Mouse (Mus musculus) forebrain, embryonic 15.5 days (tissue): ENCODE data around the gene Mier1. TPM values are rescaled to one million over a fixed set of nuclear protein-coding genes. Genes with fewer than 3 reads are reported as not detected.
"Not testable (repeated sequence)": the region's sequence is repeated elsewhere in the genome, so short reads cannot be mapped to it uniquely, and the experiment has no call there.

ENCODE experiments used
- ATAC-seq: fragments of 200-750 bp; cut with Nextera tagmentation; replicated peaks from 2 replicates; pipeline ENCODE4 v1.8.0; 2017; ENCODE audit warnings: mild to moderate bottlenecking, moderate TSS enrichment, moderate library complexity
- H3K27ac ChIP-seq: fragments of 300-500 bp; sonication (generic); replicated peaks from 2 replicates; pipeline ENCODE4 v1.5.1; 2015; ENCODE audit warnings: mild to moderate bottlenecking, inconsistent platforms
- H3K27me3 ChIP-seq: fragments of 300-500 bp; sonication (generic); 2 replicates; pipeline ENCODE4 v1.6.1; 2015; ENCODE audit warnings: inconsistent platforms
- H3K36me3 ChIP-seq: fragments of 300-500 bp; sonication (generic); 2 replicates; pipeline ENCODE4 v1.6.1; 2015; ENCODE audit warnings: mild to moderate bottlenecking, inconsistent platforms
- H3K4me1 ChIP-seq: fragments of 300-500 bp; sonication (generic); 2 replicates; pipeline ENCODE4 v1.6.1; 2015; ENCODE audit warnings: inconsistent platforms
- H3K4me2 ChIP-seq: fragments of 300-500 bp; sonication (generic); replicated peaks from 2 replicates; pipeline ENCODE4 v1.6.1; 2015; ENCODE audit warnings: mild to moderate bottlenecking, inconsistent platforms
- H3K4me3 ChIP-seq: fragments of 300-500 bp; sonication (generic); 2 replicates; pipeline ENCODE4 v1.5.1; 2015; ENCODE audit warnings: mild to moderate bottlenecking, inconsistent platforms
- H3K9ac ChIP-seq: fragments of 300-500 bp; sonication (generic); replicated peaks from 2 replicates; pipeline ENCODE4 v1.6.1; 2015; ENCODE audit warnings: mild to moderate bottlenecking, inconsistent platforms
- H3K9me3 ChIP-seq: fragments of 300-500 bp; sonication (generic); 2 replicates; pipeline ENCODE4 v1.6.1; 2016; ENCODE audit warnings: inconsistent platforms
- WGBS: fragments of 180-500 bp; shearing (Covaris S2); methylation state at CpG from one replicate; pipeline ENCODE4 v1.1.7; 2015; ENCODE audit warnings: mixed read lengths; 5-methylcytosine and 5-hydroxymethylcytosine counted together
- polyA plus RNA-seq: library from polyadenylated mRNA; unstranded; fragments of >200 nt; fragmentation: Nextera tagmentation; extraction: Ambion mirVana; gene quantifications from 2 replicates; pipeline ENCODE4 v1.2.1, GENCODE M21; 2015

Gene Mier1
- polyA plus RNA-seq, 1 experiment from 2014 or later = 38.0 TPM

DNA sequence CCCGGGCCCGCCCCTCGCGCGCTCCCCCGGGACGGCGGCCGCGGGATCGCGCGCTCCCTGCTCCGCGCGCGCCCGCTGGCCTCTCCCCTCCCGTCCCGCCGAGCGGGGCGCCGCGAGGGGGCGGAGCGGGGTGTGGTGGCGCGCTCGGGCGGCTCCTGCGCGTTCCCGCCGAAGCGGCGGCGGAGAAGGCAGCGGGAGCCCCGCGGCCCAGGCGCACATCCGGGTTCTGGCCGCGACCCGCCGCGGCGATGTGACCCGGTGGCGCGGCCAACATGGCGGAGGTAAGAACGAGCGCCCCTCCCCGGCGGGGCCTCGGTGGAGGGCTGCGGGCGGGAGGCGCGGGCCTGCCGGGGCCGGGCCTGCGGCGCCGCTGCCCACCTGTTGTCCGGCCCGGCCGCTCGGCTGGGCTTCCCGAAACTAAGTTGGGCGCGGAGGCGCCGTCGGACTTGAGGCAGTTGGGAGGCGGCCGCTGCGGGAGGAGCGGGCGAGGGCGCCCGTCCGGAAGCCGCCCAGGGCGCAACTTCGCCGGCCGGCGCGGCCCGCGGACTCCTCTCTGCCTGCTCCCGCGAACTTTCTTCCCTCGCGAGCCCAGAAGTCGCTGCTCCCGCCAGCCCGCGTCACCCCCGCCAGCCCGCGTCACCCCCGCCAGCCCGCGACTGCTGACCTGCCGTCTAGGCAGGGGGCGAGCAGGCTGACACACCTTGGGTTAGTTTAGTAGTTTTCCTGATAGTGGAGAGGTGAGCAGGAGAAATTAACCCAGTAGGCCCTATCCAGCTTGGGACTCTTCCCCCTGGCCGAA, 5.2 kb downstream of the Mier1 start:
- peak overlapping the region; percentile 77 for H3K9ac ChIP-seq
- H3K4me1 ChIP-seq = peaks cover 40% of the 10 kb centered on the region
- no peaks in the 10 kb centered on the region for H3K27me3 ChIP-seq
- H3K36me3 ChIP-seq = peaks cover 6% of the 10 kb centered on the region; the same call in 1 of the 2 replicates
- peak; percentile 49 for ATAC-seq
- WGBS = under 1% methylated on average over 88 of the region's 111 CpGs
- peak overlapping the region; percentile 76 for H3K27ac ChIP-seq
- H3K9me3 ChIP-seq = no peaks in the 10 kb centered on the region
- peak overlapping the region; percentile 78 for H3K4me3 ChIP-seq
- peak overlapping the region; percentile 91 for H3K4me2 ChIP-seq

GRCm38 (mm10) chr4:103120028-103120384, 5.8 kb downstream of the Mier1 start:
- ATAC-seq = no peak
- Histone ChIP-seq H3K36me3 (peaks cover 6% of the 10 kb centered on the region; the same call in 1 of the 2 replicates), H3K9ac (peak overlapping the region; percentile 77), H3K4me2 (peak overlapping the region; percentile 91), H3K4me1 (peaks cover 39% of the 10 kb centered on the region), H3K4me3 (peak overlapping the region; percentile 78), H3K27ac (no peak overlapping the region; the same call in 1 of the 2 replicates), H3K9me3 (no peaks in the 10 kb centered on the region), H3K27me3 (no peaks in the 10 kb centered on the region)
- 12% methylated on average over 4 of the region's 4 CpGs for WGBS

DNA sequence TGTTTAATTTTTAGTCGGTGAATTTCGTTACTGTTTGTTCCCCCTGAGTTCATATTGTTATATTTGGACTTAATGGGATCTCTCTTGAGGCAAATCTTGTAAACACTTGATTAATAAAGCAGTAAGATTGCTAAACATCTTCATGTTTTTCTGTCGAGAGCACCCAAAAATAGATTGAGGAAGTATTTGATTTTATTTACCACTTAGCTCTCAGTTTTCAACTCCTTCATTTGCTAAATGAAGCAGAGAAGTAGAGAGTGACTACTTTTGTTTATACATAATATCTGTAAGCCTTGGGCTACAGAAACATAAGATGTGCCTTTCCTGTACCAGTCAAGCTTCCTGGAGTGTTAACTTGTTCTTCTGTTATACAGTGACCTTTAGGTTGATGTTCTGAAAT, 6.2 kb downstream of the Mier1 start:
- 34% methylated on average over 3 of the region's 3 CpGs for WGBS
- Histone ChIP-seq H3K9ac (no peak overlapping the region), H3K27me3 (no peaks in the 10 kb centered on the region), H3K4me2 (peak overlapping the region; percentile 91), H3K36me3 (peaks cover 6% of the 10 kb centered on the region; the same call in 1 of the 2 replicates), H3K27ac (no peak overlapping the region), H3K4me1 (peaks cover 35% of the 10 kb centered on the region), H3K9me3 (no peaks in the 10 kb centered on the region), H3K4me3 (peak overlapping the region; percentile 78)
- ATAC-seq = no peak

DNA sequence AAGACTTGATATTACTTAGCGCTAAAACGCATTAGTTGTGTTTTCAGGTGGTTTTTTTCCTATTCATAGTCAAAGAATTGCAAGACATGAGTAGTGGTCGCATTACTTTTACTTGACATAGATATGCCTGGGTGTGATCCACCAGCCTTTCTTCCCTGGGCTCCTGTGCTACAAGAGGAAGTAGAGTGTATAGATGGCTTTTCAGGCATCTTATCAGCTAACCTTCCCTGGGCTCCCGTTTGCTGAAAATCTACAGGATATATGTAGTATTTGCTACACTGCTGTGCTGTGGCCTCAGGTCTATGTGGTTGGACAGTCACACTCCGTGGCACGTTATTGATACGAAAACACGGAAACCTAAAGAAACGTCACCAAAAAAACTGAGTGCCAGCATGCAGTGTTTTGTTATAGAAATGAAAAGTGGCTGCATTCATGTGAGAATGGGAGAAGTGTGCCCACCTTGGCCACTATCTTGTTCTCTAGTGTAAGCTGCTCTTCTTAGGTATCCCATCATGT, 6.7 kb downstream of the Mier1 start:
- ATAC-seq = no peak
- no peak overlapping the region for H3K27ac ChIP-seq
- H3K4me3 ChIP-seq = 0 out of 2 replicates have a peak overlapping the region, but pooled peaks have one; percentile 78
- no peak overlapping the region for H3K4me2 ChIP-seq
- no peaks in the 10 kb centered on the region for H3K27me3 ChIP-seq
- no peak overlapping the region for H3K9ac ChIP-seq
- peaks cover 6% of the 10 kb centered on the region; the same call in 1 of the 2 replicates for H3K36me3 ChIP-seq
- peaks cover 30% of the 10 kb centered on the region for H3K4me1 ChIP-seq
- H3K9me3 ChIP-seq = no peaks in the 10 kb centered on the region
- WGBS = 87% methylated on average over 9 of the region's 9 CpGs

GRCm38 (mm10) chr4:103123086-103123485, 8.9 kb downstream of the Mier1 start:
- H3K4me1 ChIP-seq = peaks cover 25% of the 10 kb centered on the region
- WGBS = 76% methylated on average over 2 of the region's 2 CpGs
- no peak overlapping the region for H3K27ac ChIP-seq
- H3K27me3 ChIP-seq = no peaks in the 10 kb centered on the region
- H3K4me3 ChIP-seq = no peak overlapping the region
- H3K36me3 ChIP-seq = no peaks in the 10 kb centered on the region
- ATAC-seq = no peak
- H3K4me2 ChIP-seq = no peak overlapping the region
- no peaks in the 10 kb centered on the region for H3K9me3 ChIP-seq
- H3K9ac ChIP-seq = no peak overlapping the region

DNA sequence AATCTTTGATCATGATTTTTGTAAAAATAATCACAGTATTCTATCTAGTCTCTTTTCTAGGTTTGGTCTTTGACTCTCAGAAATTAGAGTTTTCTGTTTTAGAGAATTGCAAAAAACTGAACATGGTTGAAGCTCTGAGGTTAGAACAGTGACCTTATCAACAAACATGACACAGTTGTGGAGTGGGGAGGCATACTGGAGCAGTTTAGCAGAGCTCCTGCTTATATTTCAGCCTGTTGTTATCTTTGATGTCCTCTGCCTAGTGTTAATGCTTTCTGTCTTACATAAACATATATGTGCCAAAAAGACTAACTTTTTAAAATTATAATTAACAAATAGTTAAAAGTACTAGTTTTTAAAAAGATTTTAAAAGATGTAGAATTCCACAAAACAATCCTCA, 9.4 kb downstream of the Mier1 start:
- H3K36me3 ChIP-seq = no peaks in the 10 kb centered on the region
- H3K27ac ChIP-seq = no peak overlapping the region
- H3K4me3 ChIP-seq = no peak overlapping the region
- H3K4me2 ChIP-seq = no peak overlapping the region
- peaks cover 24% of the 10 kb centered on the region for H3K4me1 ChIP-seq
- no peak overlapping the region for H3K9ac ChIP-seq
- ATAC-seq = no peak
- no peaks in the 10 kb centered on the region for H3K9me3 ChIP-seq
- H3K27me3 ChIP-seq = no peaks in the 10 kb centered on the region

DNA sequence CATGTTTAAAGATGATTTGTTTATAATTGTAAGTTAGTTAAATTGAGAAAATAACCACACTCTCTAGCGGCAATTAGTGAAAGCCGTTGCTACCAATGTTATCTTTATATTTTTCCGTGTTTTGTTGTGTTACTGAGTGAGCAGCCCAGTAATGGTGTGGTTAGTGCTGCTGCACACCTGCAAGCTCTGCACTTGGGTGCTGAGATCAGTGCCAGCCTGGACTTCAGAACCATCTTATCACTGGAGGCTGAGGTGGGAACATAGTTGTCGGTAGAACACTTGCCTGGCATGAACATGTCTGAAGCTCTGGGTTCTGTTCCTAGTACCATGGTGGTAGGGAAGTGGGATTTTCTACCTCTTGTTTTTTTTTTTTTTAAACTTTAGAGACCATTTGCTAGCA, 12.3 kb downstream of the Mier1 start:
- no peak overlapping the region for H3K4me3 ChIP-seq
- H3K36me3 ChIP-seq = peaks cover 6% of the 10 kb centered on the region
- WGBS = 92% methylated on average over 4 of the region's 4 CpGs
- H3K27ac ChIP-seq = no peak overlapping the region
- 0 out of 2 replicates have a peak, but pooled peaks cover 3% of the 10 kb centered on the region for H3K4me1 ChIP-seq
- no peaks in the 10 kb centered on the region for H3K27me3 ChIP-seq
- no peak for ATAC-seq
- H3K4me2 ChIP-seq = no peak overlapping the region
- H3K9ac ChIP-seq = no peak overlapping the region
- no peaks in the 10 kb centered on the region for H3K9me3 ChIP-seq

GRCm38 (mm10) chr4:103136946-103137345, 22.8 kb downstream of the Mier1 start:
- 90% methylated on average over 1 of the region's 1 CpGs for WGBS
- Histone ChIP-seq H3K4me3 (no peak overlapping the region), H3K36me3 (peaks cover 25% of the 10 kb centered on the region), H3K4me2 (no peak overlapping the region), H3K4me1 (no peaks in the 10 kb centered on the region), H3K9ac (no peak overlapping the region), H3K27me3 (no peaks in the 10 kb centered on the region), H3K27ac (no peak overlapping the region), H3K9me3 (no peaks in the 10 kb centered on the region)
- ATAC-seq = no peak

DNA sequence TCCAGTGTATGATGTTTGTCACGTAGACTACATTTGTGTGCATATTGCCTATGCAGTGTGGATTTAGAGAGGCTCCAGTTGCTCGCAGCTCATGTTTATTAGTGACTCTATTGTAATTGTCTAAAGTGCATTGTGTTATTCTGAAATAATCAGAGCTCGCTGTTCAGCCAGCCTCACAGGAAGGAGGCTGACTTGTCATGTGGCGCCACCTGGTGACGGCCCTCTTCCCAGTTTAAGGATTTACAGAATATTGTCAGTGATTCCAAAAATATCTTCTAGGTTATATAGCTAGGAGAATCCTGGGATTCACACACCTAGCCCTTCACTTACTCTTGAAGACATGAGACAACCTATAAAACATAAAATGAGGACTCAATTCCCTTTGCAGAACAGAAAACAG, 32.1 kb downstream of the Mier1 start:
- WGBS = 30% methylated on average over 5 of the region's 5 CpGs
- Histone ChIP-seq H3K4me1 (no peaks in the 10 kb centered on the region), H3K9ac (no peak overlapping the region), H3K36me3 (peaks cover 49% of the 10 kb centered on the region), H3K27me3 (no peaks in the 10 kb centered on the region), H3K27ac (no peak overlapping the region), H3K4me3 (no peak overlapping the region), H3K4me2 (no peak overlapping the region), H3K9me3 (no peaks in the 10 kb centered on the region)
- ATAC-seq = 0 out of 2 replicates have a peak, but pooled peaks have one; percentile 13

GRCm38 (mm10) chr4:103151946-103152345, 37.8 kb downstream of the Mier1 start:
- Histone ChIP-seq H3K4me3 (no peak overlapping the region), H3K4me2 (no peak overlapping the region), H3K9me3 (no peaks in the 10 kb centered on the region), H3K4me1 (no peaks in the 10 kb centered on the region), H3K27ac (no peak overlapping the region), H3K36me3 (peaks cover 48% of the 10 kb centered on the region), H3K27me3 (no peaks in the 10 kb centered on the region), H3K9ac (no peak overlapping the region)
- ATAC-seq = no peak
- WGBS = 90% methylated on average over 5 of the region's 5 CpGs

GRCm38 (mm10) chr4:103158781-103159180, 44.6 kb downstream of the Mier1 start:
- no peaks in the 10 kb centered on the region for H3K27me3 ChIP-seq
- no peak for ATAC-seq
- no peak overlapping the region for H3K27ac ChIP-seq
- peaks cover 49% of the 10 kb centered on the region for H3K36me3 ChIP-seq
- no peak overlapping the region for H3K9ac ChIP-seq
- H3K4me3 ChIP-seq = no peak overlapping the region
- H3K4me1 ChIP-seq = no peaks in the 10 kb centered on the region
- H3K9me3 ChIP-seq = no peaks in the 10 kb centered on the region
- WGBS = 96% methylated on average over 4 of the region's 4 CpGs
- H3K4me2 ChIP-seq = no peak overlapping the region

DNA sequence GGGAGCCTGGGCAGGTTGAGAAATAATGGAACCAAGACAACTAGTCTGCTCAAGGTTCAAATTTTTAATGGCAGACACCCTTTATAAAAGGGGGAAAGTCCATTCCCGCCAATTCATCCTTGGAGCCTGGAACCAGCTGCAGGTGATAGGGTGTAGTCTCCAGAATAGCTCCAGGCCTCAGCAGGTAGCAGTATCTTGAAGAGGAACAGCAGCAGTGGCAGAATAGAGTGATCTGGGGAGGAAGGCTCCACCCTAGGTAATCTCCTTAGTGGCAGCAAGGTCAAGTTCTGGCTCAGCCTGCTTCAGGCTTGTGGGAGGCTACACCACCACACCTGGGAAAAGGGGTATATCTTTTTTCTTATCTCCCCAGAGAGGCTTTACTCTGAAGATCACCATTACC, 52.0 kb downstream of the Mier1 start:
- H3K4me1 ChIP-seq, H3K9ac ChIP-seq, H3K27ac ChIP-seq, H3K27me3 ChIP-seq, H3K4me3 ChIP-seq, ATAC-seq, H3K4me2 ChIP-seq, H3K9me3 ChIP-seq: not testable (repeated sequence)
- H3K36me3 ChIP-seq = peaks cover 21% of the 10 kb centered on the region
- 81% methylated on average over 1 of the region's 1 CpGs for WGBS
